Mouse (Mus musculus) hindbrain, embryonic 15.5 days (tissue): ENCODE results near the gene Tssc4. TPM values are rescaled to one million over a fixed set of nuclear protein-coding genes. Genes with fewer than 3 reads are reported as not detected.

ENCODE experiments used
- ATAC-seq: fragments of 200-750 bp; cut with Nextera tagmentation; 2 replicates; pipeline ENCODE4 v1.8.0; 2017; ENCODE audit warnings: low read depth, moderate number of reproducible peaks, moderate TSS enrichment; ENCODE audit not compliant: low FRiP score
- H3K27ac ChIP-seq: fragments of 300-500 bp; sonication (generic); replicated peaks from 2 replicates; pipeline ENCODE4 v1.5.1; 2015; ENCODE audit warnings: mild to moderate bottlenecking, inconsistent platforms
- H3K27me3 ChIP-seq: fragments of 300-500 bp; sonication (generic); 2 replicates; pipeline ENCODE4 v1.6.1; 2015; ENCODE audit warnings: control low read depth, inconsistent platforms
- H3K36me3 ChIP-seq: fragments of 300-500 bp; sonication (generic); 2 replicates; pipeline ENCODE4 v1.6.1; 2015; ENCODE audit warnings: control low read depth, inconsistent platforms
- H3K4me1 ChIP-seq: fragments of 300-500 bp; sonication (generic); replicated peaks from 2 replicates; pipeline ENCODE4 v1.6.1; 2015; ENCODE audit warnings: control low read depth, inconsistent platforms
- H3K4me2 ChIP-seq: fragments of 300-500 bp; sonication (generic); 2 replicates; pipeline ENCODE4 v1.6.1; 2015; ENCODE audit warnings: moderate library complexity, mild to moderate bottlenecking, inconsistent platforms
- H3K4me3 ChIP-seq: fragments of 300-500 bp; sonication (generic); 2 replicates; pipeline ENCODE4 v1.5.1; 2015; ENCODE audit warnings: mild to moderate bottlenecking, inconsistent platforms
- H3K9ac ChIP-seq: fragments of 300-500 bp; sonication (generic); 2 replicates; pipeline ENCODE4 v1.6.1; 2015; ENCODE audit warnings: inconsistent platforms
- H3K9me3 ChIP-seq: fragments of 300-500 bp; sonication (generic); 2 replicates; pipeline ENCODE4 v1.6.1; 2016; ENCODE audit warnings: control low read depth, inconsistent platforms
- WGBS: fragments of 180-500 bp; shearing (Covaris S2); methylation state at CpG from one replicate; pipeline ENCODE4 v1.1.7; 2015; 5-methylcytosine and 5-hydroxymethylcytosine counted together
- polyA plus RNA-seq: library from polyadenylated mRNA; unstranded; fragments of >200 nt; fragmentation: Nextera tagmentation; extraction: Ambion mirVana; gene quantifications from 2 replicates; pipeline ENCODE4 v1.2.1, GENCODE M21; 2015

Gene Tssc4
- polyA plus RNA-seq, 1 experiment from 2014 or later: 99.2 TPM

DNA sequence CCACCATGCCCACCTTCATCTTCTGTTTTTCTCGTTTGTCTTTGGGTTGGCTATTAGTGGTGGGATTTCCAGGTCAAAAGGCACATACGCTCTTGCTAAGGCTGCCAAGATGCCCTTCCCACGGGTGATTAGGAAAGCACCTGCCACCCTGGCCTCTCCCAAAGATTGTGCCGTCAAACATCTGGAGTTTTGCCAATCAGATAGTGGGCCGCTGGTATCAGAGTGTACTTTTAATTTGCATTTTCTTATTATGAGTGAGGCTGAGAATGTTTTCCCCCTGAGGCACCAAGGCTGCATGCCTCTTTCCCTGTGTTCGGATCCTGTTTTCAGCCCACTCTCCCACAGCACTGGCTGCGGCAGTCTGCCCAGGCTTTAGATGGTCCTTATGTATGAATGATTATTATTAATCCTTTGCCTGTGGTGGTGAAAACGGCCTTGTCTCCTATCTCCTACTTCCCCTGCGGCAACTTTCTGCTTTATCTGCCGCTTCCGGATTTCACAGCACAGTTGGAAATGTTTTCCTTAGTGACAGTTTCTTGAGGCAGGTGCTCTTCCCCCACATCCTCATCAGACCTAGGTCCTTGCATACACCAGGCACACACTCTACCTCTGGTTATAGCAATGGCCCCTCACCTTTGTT is 36.3 kb downstream of the Tssc4 start:
- Histone ChIP-seq H3K27ac (no peak overlapping the region), H3K9me3 (no peaks in the 10 kb centered on the region), H3K4me2 (no peak overlapping the region), H3K4me1 (peaks cover 9% of the 10 kb centered on the region), H3K36me3 (no peaks in the 10 kb centered on the region), H3K4me3 (no peak overlapping the region), H3K27me3 (peaks cover 48% of the 10 kb centered on the region), H3K9ac (no peak overlapping the region)
- WGBS: 61% methylated on average over 11 of the region's 11 CpGs
- no peak for ATAC-seq

DNA sequence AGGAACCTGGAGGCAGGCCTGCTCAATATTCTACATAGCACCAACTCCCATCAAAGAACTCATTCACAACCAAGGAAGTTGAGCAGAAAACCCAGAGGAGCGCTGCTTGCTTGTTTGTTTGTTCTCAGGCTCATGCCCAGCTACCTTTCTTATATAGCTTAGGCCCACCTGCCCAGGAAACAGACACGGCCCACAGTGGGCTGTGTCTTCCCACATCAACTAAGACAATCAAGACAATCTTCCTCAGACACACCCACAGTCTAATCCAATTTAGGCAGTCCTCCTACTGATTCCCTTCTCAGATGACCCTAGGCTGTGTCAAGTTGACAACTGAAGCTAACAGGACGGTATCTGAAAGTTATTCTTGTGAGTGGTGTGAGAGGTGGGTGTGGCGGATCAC is 37.0 kb downstream of the Tssc4 start, which contains the start of gene Kcnq1:
Kcnq1 (plus strand) TSS at position 301 of the 400 bp plus-strand sequence.
- Histone ChIP-seq H3K27ac (no peak within 1 kb of the TSS), H3K27me3 (peaks cover 48% of the 10 kb centered on the region), H3K9me3 (no peaks in the 10 kb centered on the region), H3K4me1 (peaks cover 9% of the 10 kb centered on the region), H3K4me2 (peak within 1 kb of the TSS; percentile 55), H3K4me3 (peak within 1 kb of the TSS; percentile 30), H3K36me3 (no peaks in the 10 kb centered on the region), H3K9ac (no peak within 1 kb of the TSS)
- WGBS: 72% methylated on average over 4 of the region's 4 CpGs
- no peak for ATAC-seq

DNA sequence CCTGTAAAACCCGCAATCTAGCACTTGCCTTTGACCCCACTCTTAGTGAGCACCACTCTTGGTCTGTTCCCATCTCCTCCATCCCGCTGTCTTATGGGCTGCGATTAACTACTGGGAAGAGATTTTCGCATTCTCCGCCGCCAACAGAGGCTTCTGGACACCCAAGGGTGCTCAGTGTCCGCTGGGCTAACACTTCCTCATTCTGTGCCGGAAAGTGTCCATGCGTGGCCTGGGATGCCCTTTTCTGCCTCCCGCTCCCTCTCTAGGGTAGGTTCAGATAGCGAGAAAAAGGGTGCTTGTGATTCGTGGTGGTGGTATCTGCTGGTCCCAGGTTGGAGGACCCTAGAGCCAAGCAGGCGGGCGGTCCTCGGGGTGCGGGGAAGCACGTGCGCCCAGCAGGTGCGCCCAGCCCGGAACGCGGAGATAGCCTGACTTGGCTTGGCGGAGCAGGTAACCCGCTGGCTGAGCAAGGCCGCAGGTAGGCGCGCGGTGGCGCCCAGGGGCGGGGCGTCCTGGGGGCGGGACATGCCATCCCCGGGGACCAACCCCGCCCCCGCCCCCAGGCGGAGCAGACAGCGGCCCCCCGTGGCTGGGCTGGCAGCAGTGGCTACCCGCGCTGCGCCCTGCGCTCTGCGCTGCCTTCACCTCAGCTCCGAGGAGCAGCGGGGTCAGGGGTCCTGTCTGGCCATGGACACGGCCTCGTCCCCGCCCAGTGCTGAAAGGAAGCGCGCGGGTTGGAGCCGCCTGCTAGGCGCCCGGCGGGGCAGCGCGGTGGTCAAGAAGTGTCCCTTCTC is 37.8 kb downstream of the Tssc4 start:
- ATAC-seq: no peak
- Histone ChIP-seq H3K4me3 (peak overlapping the region; percentile 30), H3K27me3 (peaks cover 48% of the 10 kb centered on the region), H3K9ac (no peak overlapping the region), H3K4me1 (peaks cover 9% of the 10 kb centered on the region), H3K4me2 (peak overlapping the region; percentile 55), H3K9me3 (no peaks in the 10 kb centered on the region), H3K27ac (no peak overlapping the region), H3K36me3 (no peaks in the 10 kb centered on the region)
- WGBS: 8% methylated on average over 49 of the region's 57 CpGs

DNA sequence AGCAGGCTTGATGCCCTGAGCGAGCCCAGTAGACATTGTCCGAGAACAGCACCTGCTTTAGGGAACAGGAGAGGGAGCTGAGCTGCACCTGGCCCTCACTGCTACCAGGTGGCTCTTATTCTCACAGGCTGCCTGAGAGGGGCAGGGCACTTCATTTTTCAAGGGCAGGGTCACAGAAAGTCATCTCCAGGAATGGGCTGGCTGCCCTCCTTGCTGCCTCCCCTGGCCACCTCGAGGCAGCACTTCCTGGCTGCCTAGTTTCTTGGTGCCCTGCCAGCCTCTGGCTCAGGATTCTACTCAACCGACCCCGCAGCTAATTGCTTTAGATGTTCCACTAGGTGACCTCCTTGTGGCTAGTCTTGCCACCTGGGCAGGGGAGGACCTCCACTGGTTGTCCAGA is 39.2 kb downstream of the Tssc4 start:
- no peak for ATAC-seq
- WGBS: 47% methylated on average over 5 of the region's 5 CpGs
- peaks cover 9% of the 10 kb centered on the region for H3K4me1 ChIP-seq
- H3K27me3 ChIP-seq: peaks cover 48% of the 10 kb centered on the region
- H3K4me2 ChIP-seq: no peak overlapping the region
- no peaks in the 10 kb centered on the region for H3K36me3 ChIP-seq
- H3K9me3 ChIP-seq: no peaks in the 10 kb centered on the region
- H3K9ac ChIP-seq: no peak overlapping the region
- H3K4me3 ChIP-seq: no peak overlapping the region
- no peak overlapping the region for H3K27ac ChIP-seq

DNA sequence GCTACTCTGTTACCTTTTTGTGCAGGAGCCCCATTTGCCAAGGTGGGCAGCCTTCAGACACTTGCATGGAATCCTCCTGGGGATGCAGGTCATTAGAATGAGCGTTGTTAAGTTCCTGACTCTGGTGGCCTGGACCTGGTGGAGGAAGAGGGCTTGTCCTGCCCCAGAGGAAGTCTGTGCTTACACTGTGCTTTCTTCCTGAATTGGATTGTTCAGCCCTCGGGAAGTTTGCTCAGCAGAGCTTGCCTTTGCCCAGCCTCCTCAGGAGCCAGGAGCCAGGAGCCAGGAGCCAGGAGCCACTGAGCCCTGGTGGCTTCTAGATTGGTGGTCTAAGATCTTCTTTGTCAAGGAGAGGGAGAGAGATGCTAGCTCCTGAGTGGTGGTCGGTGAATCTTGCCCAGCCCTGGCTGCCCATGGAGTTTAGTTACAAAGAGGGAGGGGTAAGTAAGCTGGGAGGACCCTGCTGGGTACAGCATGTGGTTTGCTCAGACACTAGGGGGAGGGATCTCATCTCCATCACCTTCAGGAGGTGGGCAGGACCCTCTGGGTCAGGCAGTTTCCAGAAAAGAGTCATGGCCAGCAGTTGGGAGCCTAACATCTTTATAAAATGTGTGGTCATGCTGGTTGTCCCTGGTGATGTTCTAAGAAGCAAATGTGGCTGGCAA is 40.1 kb downstream of the Tssc4 start:
- Histone ChIP-seq H3K9ac (no peak overlapping the region), H3K27me3 (peaks cover 48% of the 10 kb centered on the region), H3K27ac (no peak overlapping the region), H3K4me2 (no peak overlapping the region), H3K4me3 (no peak overlapping the region), H3K9me3 (no peaks in the 10 kb centered on the region), H3K36me3 (no peaks in the 10 kb centered on the region), H3K4me1 (peaks cover 9% of the 10 kb centered on the region)
- WGBS: 34% methylated on average over 3 of the region's 3 CpGs
- no peak for ATAC-seq

DNA sequence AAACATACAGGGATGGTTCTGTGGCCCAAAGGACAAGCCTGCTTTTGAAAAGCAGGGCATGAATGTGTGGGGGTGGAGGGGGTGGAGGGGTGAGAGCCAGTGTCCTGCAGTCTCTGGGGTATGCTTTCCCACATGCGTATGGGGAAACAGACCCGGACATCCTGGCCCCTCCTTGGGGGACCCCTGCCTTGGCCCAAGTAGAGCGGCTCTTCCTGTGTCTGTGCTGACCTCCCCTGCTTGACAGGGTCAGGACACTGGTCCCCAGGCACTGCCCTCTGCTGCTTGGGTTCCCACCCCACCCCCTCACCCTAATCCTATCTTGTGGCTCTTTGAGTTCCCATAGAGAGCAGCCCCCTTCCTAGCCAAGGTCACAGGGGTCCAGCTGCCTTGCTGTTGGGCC is 40.6 kb downstream of the Tssc4 start:
- Histone ChIP-seq H3K4me1 (peaks cover 9% of the 10 kb centered on the region), H3K27ac (no peak overlapping the region), H3K27me3 (peaks cover 46% of the 10 kb centered on the region), H3K4me2 (no peak overlapping the region), H3K9ac (no peak overlapping the region), H3K36me3 (no peaks in the 10 kb centered on the region), H3K4me3 (no peak overlapping the region), H3K9me3 (no peaks in the 10 kb centered on the region)
- no peak for ATAC-seq
- 69% methylated on average over 3 of the region's 3 CpGs for WGBS

DNA sequence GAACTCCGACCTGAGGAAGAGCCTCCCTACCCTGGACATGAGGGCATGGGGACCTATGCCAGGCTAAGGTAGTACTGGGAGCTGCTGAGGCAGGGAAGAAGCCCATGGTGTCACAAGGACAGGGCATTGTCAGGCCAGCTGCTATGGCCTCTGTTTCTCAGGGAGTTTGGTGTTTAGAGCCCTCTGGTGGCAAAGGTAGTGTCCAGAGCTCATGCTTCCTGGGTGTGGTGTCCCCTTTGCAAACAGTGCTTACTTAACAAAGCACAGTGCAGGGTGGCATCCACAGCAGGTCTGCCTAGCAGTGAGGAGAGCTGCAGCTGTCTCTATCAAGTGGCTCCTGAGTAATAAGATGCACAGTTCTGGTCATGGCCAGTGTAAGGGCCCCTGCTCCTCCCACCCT is 41.8 kb downstream of the Tssc4 start:
- H3K27me3 ChIP-seq: peaks cover 39% of the 10 kb centered on the region
- 65% methylated on average over 1 of the region's 1 CpGs for WGBS

DNA sequence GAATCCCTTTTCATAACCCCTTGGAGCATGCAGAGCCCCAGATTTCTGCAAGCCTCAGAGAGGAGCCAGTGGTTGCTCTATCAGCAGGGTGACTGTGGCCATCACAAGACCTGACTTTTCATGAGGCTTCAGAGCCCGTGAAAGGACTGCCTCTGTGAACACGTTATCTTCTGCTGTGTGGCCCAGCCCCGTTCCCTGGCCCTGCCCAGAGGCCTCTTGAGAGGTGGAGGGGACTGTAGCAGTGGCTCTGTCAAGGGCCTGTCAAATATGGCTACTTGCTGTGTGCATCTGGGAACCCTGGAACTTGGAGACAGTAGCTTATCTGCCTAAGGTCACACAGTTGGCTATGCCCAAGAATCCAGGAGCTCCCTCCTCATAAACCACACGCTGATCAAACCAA is 42.7 kb downstream of the Tssc4 start:
- Histone ChIP-seq H3K4me2 (no peak overlapping the region), H3K4me3 (no peak overlapping the region), H3K36me3 (no peaks in the 10 kb centered on the region), H3K27me3 (peaks cover 30% of the 10 kb centered on the region), H3K9me3 (no peaks in the 10 kb centered on the region), H3K4me1 (peaks cover 8% of the 10 kb centered on the region), H3K27ac (no peak overlapping the region), H3K9ac (no peak overlapping the region)
- ATAC-seq: no peak
- WGBS: 68% methylated on average over 4 of the region's 4 CpGs

More for the DNA sequence above, 41.8 kb downstream of the Tssc4 start:
- no peak for ATAC-seq
- Histone ChIP-seq H3K9me3 (no peaks in the 10 kb centered on the region), H3K4me2 (no peak overlapping the region), H3K9ac (no peak overlapping the region), H3K27ac (no peak overlapping the region), H3K4me1 (peaks cover 9% of the 10 kb centered on the region), H3K36me3 (no peaks in the 10 kb centered on the region), H3K4me3 (no peak overlapping the region)

DNA sequence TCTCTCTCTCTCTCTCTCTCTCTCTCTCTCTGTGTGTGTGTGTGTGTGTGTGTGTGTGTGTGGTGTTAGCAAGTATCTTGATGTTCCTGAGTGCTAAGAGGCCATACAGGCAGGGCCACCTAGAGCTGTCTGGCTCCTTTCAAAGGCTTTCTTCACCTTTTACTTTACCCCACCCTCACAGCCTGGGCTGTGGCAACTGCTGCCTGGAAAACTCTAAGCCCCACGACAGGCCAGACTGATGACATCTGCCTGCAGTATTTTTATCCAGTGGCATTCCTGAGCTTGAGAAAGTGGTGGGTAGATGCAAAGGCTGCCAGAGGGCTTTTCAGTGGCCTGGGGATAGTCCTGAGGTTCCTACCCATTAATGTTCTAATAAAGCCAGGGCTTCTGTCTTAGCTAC is 43.3 kb downstream of the Tssc4 start:
- H3K9me3 ChIP-seq: no peaks in the 10 kb centered on the region
- no peak for ATAC-seq
- no peak overlapping the region for H3K4me3 ChIP-seq
- WGBS: 42% methylated on average over 1 of the region's 1 CpGs
- no peak overlapping the region for H3K4me2 ChIP-seq
- H3K9ac ChIP-seq: no peak overlapping the region
- no peaks in the 10 kb centered on the region for H3K36me3 ChIP-seq
- peaks cover 1% of the 10 kb centered on the region for H3K4me1 ChIP-seq
- H3K27me3 ChIP-seq: peaks cover 23% of the 10 kb centered on the region
- no peak overlapping the region for H3K27ac ChIP-seq

DNA sequence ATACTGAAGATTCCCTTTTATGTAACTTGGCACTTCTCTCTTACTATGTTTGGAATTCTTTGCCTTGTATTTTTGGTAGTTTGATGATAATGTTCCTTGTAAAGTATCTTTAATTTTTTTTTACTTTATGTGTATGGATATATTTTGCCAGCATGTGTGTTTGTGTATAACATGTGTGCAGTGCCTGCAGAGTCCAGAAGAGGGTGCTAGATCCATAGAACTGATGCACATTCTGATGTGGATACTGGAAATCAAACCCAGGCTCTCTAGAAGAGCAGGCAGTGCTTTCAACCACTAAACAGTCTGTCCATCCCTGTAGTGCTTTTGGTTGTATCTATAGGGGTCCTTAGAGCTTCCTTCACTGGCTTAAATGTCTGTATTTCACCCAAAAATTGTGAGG is 45.7 kb downstream of the Tssc4 start:
- Histone ChIP-seq H3K4me3 (no peak overlapping the region), H3K27me3 (no peaks in the 10 kb centered on the region)
- ATAC-seq: no peak

DNA sequence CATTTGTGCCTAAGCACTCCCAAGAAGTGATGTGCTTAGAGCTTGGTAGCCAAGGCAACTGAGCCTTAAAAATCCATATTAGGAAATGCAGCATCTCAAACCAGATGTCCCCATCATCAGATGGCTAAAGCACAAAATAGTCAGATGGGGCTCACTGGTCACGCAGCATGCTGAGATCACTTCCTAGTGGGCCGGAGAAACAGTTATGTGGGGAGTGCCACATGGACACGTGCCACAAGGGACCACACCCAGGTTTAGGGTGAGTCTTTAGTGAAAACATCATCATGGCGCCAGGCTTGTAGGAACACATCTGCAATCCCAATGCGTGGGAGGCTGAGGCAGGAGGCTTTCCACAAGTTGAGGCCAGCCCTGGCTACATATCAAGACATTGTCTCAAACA is 47.5 kb downstream of the Tssc4 start:
- 87% methylated on average over 5 of the region's 5 CpGs for WGBS
- Histone ChIP-seq H3K36me3 (no peaks in the 10 kb centered on the region), H3K4me2 (no peak overlapping the region), H3K27ac (no peak overlapping the region), H3K4me1 (no peaks in the 10 kb centered on the region), H3K9me3 (no peaks in the 10 kb centered on the region), H3K4me3 (no peak overlapping the region), H3K9ac (no peak overlapping the region), H3K27me3 (no peaks in the 10 kb centered on the region)
- no peak for ATAC-seq

More for the DNA sequence above, 45.7 kb downstream of the Tssc4 start:
- Histone ChIP-seq H3K36me3 (no peaks in the 10 kb centered on the region), H3K9me3 (no peaks in the 10 kb centered on the region), H3K9ac (no peak overlapping the region), H3K4me1 (no peaks in the 10 kb centered on the region), H3K27ac (no peak overlapping the region), H3K4me2 (no peak overlapping the region)

DNA sequence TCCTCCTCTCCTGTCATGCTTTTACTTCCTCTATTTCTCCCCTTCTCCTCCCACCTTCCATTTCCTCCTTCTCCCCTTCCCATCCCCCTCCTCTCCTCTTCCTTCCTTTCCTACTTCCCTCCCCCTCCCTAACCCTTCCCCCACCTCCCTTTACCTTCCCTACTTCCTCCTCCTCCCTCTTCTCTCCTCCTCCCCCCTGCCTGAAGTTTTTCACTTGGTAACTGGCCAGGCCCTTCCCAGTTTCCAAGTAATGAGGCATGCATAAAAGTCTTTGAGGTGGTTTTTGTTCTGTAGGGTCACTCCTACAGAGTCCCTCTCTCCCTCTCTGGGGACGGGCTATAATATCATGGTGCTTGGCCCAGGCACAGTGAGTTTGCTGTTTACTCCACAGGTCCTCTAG is 50.4 kb downstream of the Tssc4 start:
- WGBS: 13% methylated on average over 1 of the region's 1 CpGs
- Histone ChIP-seq H3K4me3 (no peak overlapping the region), H3K9ac (no peak overlapping the region), H3K4me1 (peaks cover 3% of the 10 kb centered on the region), H3K36me3 (no peaks in the 10 kb centered on the region), H3K27me3 (no peaks in the 10 kb centered on the region), H3K27ac (no peak overlapping the region), H3K9me3 (no peaks in the 10 kb centered on the region), H3K4me2 (no peak overlapping the region)
- no peak for ATAC-seq
